Mouse (Mus musculus): ENCODE data around the gene Pno1.

DNA sequence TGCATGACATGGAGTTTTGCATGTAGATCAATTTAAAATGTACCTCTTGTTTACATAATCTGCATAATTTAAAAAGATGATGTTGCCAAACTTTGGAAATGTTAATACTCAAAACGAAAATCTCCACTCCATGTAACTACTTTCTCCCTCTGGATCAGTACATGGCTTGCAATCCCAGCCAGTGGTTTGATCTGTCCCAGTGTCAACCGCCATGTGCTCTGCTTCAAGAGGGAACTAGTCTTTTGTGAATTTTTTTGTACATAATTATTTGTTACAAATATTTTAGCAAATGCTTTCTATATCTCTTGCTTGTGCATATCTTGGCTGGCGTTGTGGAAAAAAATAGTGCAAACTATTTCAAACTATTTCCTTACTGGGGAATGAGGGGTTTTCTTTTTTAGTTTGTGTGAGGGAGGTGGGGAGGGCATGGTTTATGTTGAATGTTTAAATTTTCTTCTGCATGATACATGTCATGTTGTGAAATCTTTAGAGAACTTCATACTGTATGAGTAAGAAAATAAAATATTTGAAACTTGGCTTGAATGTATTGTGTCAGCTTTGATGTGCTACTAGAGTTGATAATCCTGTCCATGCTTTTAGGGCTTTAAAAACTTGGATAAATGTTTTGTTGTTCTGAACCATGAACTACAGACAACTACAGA, 11.4 kb downstream of the Pno1 start:
- TF ChIP-seq POLR2A (IDR thresholded peaks at IDR 0.05; ENCODE audit: low read depth, low read length) = no peak
- no peak for TF ChIP-seq USF1 (IDR thresholded peaks at IDR 0.05; ENCODE audit: low read depth, low read length)
- TF ChIP-seq CTCF (conservative IDR thresholded peaks at IDR 0.05 in 1 of 2, IDR thresholded peaks at IDR 0.05 in 1 of 2; ENCODE audit: low read depth in 2 of 2, low read length in 2 of 2) = no peak
- TF ChIP-seq MAZ (IDR thresholded peaks at IDR 0.05; ENCODE audit: low read depth, low read length) = no peak
- no peak; the same call in 1 of the 2 replicates for TF ChIP-seq POLR2AphosphoS2 (IDR thresholded peaks at IDR 0.05; ENCODE audit: low read depth, low read length)
- TF ChIP-seq MEF2A (IDR thresholded peaks at IDR 0.05; ENCODE audit: borderline replicate concordance, low read depth, low read length) = no peak
- TF ChIP-seq SMC3 (IDR thresholded peaks at IDR 0.05; ENCODE audit: low read depth, low read length) = no peak
- no peak for TF ChIP-seq RAD21 (IDR thresholded peaks at IDR 0.05; ENCODE audit: low read depth, low read length)
- TF ChIP-seq SIN3A (IDR thresholded peaks at IDR 0.05; ENCODE audit: low read length) = no peak
- no peak for TF ChIP-seq ZC3H11A (IDR thresholded peaks at IDR 0.05; ENCODE audit: low read depth, low read length)
- no peak for TF ChIP-seq EP300 (IDR thresholded peaks at IDR 0.05; ENCODE audit: low read length)
- TF ChIP-seq MAFK (IDR thresholded peaks at IDR 0.05; ENCODE audit: insufficient replicate concordance, low read length) = no peak
- no peak for TF ChIP-seq BHLHE40 (IDR thresholded peaks at IDR 0.05; ENCODE audit: low read depth, low read length)

Measured in CH12.LX (cell line).